33 mouse cellular contexts compared by ENCODE assay signal in the genomic region with DNA sequence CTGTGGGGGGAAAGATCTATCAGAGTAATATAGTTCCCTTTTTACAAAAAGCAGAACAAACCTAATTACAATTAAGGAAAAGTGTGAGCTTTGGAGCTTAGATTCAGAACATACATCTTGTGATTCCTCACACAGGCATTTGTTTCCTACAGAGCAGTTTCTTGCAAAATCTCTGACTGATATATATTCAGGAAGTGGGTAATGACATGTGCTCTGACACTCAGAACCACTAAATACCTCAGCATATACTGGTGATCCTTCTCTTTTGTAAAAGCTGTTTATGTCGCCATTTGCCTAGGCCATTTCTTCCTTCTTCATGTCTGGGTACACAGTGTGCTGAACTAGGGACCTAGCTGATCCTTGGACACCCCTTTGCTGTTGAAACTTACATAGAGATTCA. TPM values are rescaled to one million over a fixed set of nuclear protein-coding genes. Genes with fewer than 3 reads are reported as not detected.
A peak's percentile ranks its signal among the peaks of the same experiment; 100 is the strongest.
DNase-seq lines count a peak whose midpoint lies in the region; ATAC-seq and TF ChIP-seq lines count a peak whose summit lies in the region.
"Had no signal": no experiment of that assay in that cellular context is flagged by ENCODE, and none has a peak within 500 bp of the region (broad histone marks: within the 10 kb centered on the region; RNA-seq: fewer than 3 reads in every experiment).

No protein-coding gene starts in this region.

- no peak overlapping the region for H3K4me3 ChIP-seq in liver, postnatal 0 days (ENCODE audit: low read depth, low read length)
- no peak overlapping the region for H3K4me3 ChIP-seq in liver, embryonic 12.5 days
- H3K4me3 ChIP-seq in bone marrow macrophage, adult 2 months (ENCODE audit: insufficient read depth, low read length) = no peak overlapping the region
- H3K4me3 ChIP-seq in forebrain, embryonic 13.5 days = no peak overlapping the region
- H3K4me3 ChIP-seq: heart, adult 2 months; heart, embryonic 13.5 days; hindbrain, embryonic 13.5 days; limb, embryonic 12.5 days; neural tube, embryonic 12.5 days had no signal

- no peak for TF ChIP-seq POLR2A in bone marrow macrophage, adult 2 months (IDR thresholded peaks at IDR 0.05; ENCODE audit: borderline replicate concordance, low read depth, low read length)

- H3K4me2 ChIP-seq in liver, postnatal 0 days (ENCODE audit: low read depth, low read length) = no peak overlapping the region
- H3K4me2 ChIP-seq in liver, embryonic 12.5 days = no peak overlapping the region
- no peak overlapping the region for H3K4me2 ChIP-seq in forebrain, embryonic 13.5 days
- H3K4me2 ChIP-seq: heart, embryonic 13.5 days; hindbrain, embryonic 13.5 days; limb, embryonic 12.5 days; liver, embryonic 11.5 days; neural tube, embryonic 12.5 days had no signal

- H3K9ac ChIP-seq in liver, postnatal 0 days (replicated peaks) = no peak overlapping the region
- H3K9ac ChIP-seq in liver, embryonic 12.5 days = no peak overlapping the region
- no peak overlapping the region for H3K9ac ChIP-seq in forebrain, embryonic 13.5 days
- H3K9ac ChIP-seq: heart, embryonic 13.5 days; hindbrain, embryonic 13.5 days; limb, embryonic 12.5 days; neural tube, embryonic 12.5 days had no signal

- no peak for DNase-seq in liver, postnatal 0 days
- peak; percentile 78 for DNase-seq in 416B (ENCODE audit: low read depth)
- no peak for DNase-seq in layer of hippocampus, adult 8-10 months (ENCODE audit: low spot score in 2 of 2)
- DNase-seq in cerebellum, adult 11 months = no peak
- DNase-seq: adrenal gland, postnatal 14 days; B cell, adult 2 months; cerebellum, adult 18-20 months; cerebellum, postnatal 36 days; gastrocnemius, postnatal 14 days; heart, adult 2 months; heart, postnatal 14 days; kidney, adult 18-20 months; lung, adult 2 months; midbrain, embryonic 14.5 days; right cerebral cortex, postnatal 25 days; spleen, adult 18-20 months; thymus, postnatal 25 days had no signal

- no peaks in the 10 kb centered on the region for H3K4me1 ChIP-seq in liver, postnatal 0 days (ENCODE audit: insufficient read depth)
- H3K4me1 ChIP-seq in liver, embryonic 12.5 days = no peaks in the 10 kb centered on the region
- peaks cover 50% of the 10 kb centered on the region for H3K4me1 ChIP-seq in bone marrow macrophage, adult 2 months (ENCODE audit: control insufficient read depth, insufficient read depth, low read length)
- peaks cover 6% of the 10 kb centered on the region for H3K4me1 ChIP-seq in forebrain, embryonic 13.5 days
- H3K4me1 ChIP-seq: heart, embryonic 13.5 days; hindbrain, embryonic 13.5 days; limb, embryonic 12.5 days; neural tube, embryonic 12.5 days had no signal

- 27% methylated on average over 1 of the region's 1 CpGs for WGBS in liver, postnatal 0 days (ENCODE audit: insufficient replicate concordance)
- WGBS in liver, embryonic 12.5 days (ENCODE audit: insufficient replicate concordance) = 33% methylated on average over 1 of the region's 1 CpGs
- WGBS in forebrain, embryonic 13.5 days = 81% methylated on average over 1 of the region's 1 CpGs

- no peaks in the 10 kb centered on the region for H3K36me3 ChIP-seq in liver, postnatal 0 days (replicated peaks; ENCODE audit: insufficient read depth, low read length)
- H3K36me3 ChIP-seq in liver, embryonic 12.5 days = no peaks in the 10 kb centered on the region
- no peaks in the 10 kb centered on the region for H3K36me3 ChIP-seq in forebrain, embryonic 13.5 days (ENCODE audit: poor library complexity, severe bottlenecking)
- H3K36me3 ChIP-seq: heart, embryonic 13.5 days; hindbrain, embryonic 13.5 days; limb, embryonic 12.5 days; neural tube, embryonic 12.5 days had no signal

- no peaks in the 10 kb centered on the region for H3K27me3 ChIP-seq in liver, postnatal 0 days (ENCODE audit: insufficient read depth, low read length)
- no peaks in the 10 kb centered on the region for H3K27me3 ChIP-seq in liver, embryonic 12.5 days (replicated peaks)
- no peaks in the 10 kb centered on the region for H3K27me3 ChIP-seq in forebrain, embryonic 13.5 days
- H3K27me3 ChIP-seq: heart, embryonic 13.5 days; limb, embryonic 12.5 days; neural tube, embryonic 12.5 days had no signal

- ATAC-seq in liver, postnatal 0 days = peak; percentile 41
- no peak for ATAC-seq in liver, embryonic 12.5 days
- ATAC-seq in megakaryocyte, adult 5-6 weeks (ENCODE audit: poor library complexity, severe bottlenecking) = peak; percentile 77
- ATAC-seq in forebrain, embryonic 13.5 days = no peak
- ATAC-seq: forebrain, embryonic 14.5 days had no signal

- peak; percentile 14; the same call in 1 of the 2 replicates for TF ChIP-seq EP300 in liver, postnatal 0 days (IDR thresholded peaks at IDR 0.05; ENCODE audit: low read depth)

- no peak for TF ChIP-seq CTCF in liver, postnatal 0 days (IDR thresholded peaks at IDR 0.05; ENCODE audit: low read depth)
- TF ChIP-seq CTCF in bone marrow macrophage, adult 2 months (IDR thresholded peaks at IDR 0.05; ENCODE audit: low read depth, low read length) = no peak

- H3K9me3 ChIP-seq in liver, postnatal 0 days (ENCODE audit: low read length) = no peaks in the 10 kb centered on the region
- H3K9me3 ChIP-seq in liver, embryonic 12.5 days (replicated peaks) = no peaks in the 10 kb centered on the region
- H3K9me3 ChIP-seq in forebrain, embryonic 13.5 days (replicated peaks) = no peaks in the 10 kb centered on the region
- H3K9me3 ChIP-seq: heart, embryonic 13.5 days; hindbrain, embryonic 13.5 days; limb, embryonic 12.5 days; neural tube, embryonic 12.5 days had no signal

- no peak overlapping the region for H3K27ac ChIP-seq in liver, postnatal 0 days (ENCODE audit: low read depth)
- no peak overlapping the region for H3K27ac ChIP-seq in liver, embryonic 12.5 days
- peak overlapping the region; percentile 98 for H3K27ac ChIP-seq in bone marrow macrophage, adult 2 months (ENCODE audit: insufficient read depth, low read depth, low read length)
- no peak overlapping the region for H3K27ac ChIP-seq in forebrain, embryonic 13.5 days
- H3K27ac ChIP-seq: heart, adult 2 months; heart, embryonic 13.5 days; hindbrain, embryonic 13.5 days; limb, embryonic 12.5 days; neural tube, embryonic 12.5 days had no signal

RNA-seq across cellular contexts. Expression of a gene that starts 2.8 kb away (rescaled TPM):
- not detected in 2 replicates for polyA plus RNA-seq in liver, postnatal 0 days (2015; fragmentation: Nextera tagmentation; extraction: Ambion mirVana)
- not detected in 2 replicates for polyA plus RNA-seq in liver, embryonic 12.5 days (2016; fragmentation: Nextera tagmentation; extraction: Ambion mirVana)
- polyA plus RNA-seq in bone marrow macrophage, adult 2 months (2012; ENCODE audit: insufficient read depth, insufficient read length, missing spikeins) = not detected in 2 replicates
- total RNA-seq in megakaryocyte, adult 5-6 weeks (2015) = not detected in 2 replicates
- not detected in 2 replicates for total RNA-seq in megakaryocyte, adult 5-6 weeks (2017)
- polyA plus RNA-seq in forebrain, embryonic 13.5 days (2015; fragmentation: Nextera tagmentation; extraction: Ambion mirVana) = not detected in 2 replicates
- total RNA-seq in layer of hippocampus, adult 8-10 months (2022) = not detected
- total RNA-seq: adrenal gland, postnatal 14 days; gastrocnemius, postnatal 14 days; heart, adult 2 months; heart, postnatal 14 days; layer of hippocampus, postnatal 25 days; left cerebral cortex, postnatal 14 days; megakaryocyte-erythroid progenitor cell, adult 5-6 weeks had no signal
- polyA plus RNA-seq: embryonic facial prominence, embryonic 14.5 days; forebrain, embryonic 14.5 days; heart, embryonic 13.5 days; hindbrain, embryonic 13.5 days; kidney, embryonic 16.5 days; large intestine, adult 2 months; limb, embryonic 12.5 days; liver, embryonic 11.5 days; lung, adult 2 months; midbrain, embryonic 14.5 days; neural tube, embryonic 12.5 days had no signal

Comparison
In these comparisons a context has a peak if more than half of its experiments do, and no peak if none do; other contexts are left out.
1. ATAC-seq: peak in liver, postnatal 0 days (single experiment) and megakaryocyte, adult 5-6 weeks (single experiment); none in liver, embryonic 12.5 days (single experiment) and forebrain, embryonic 13.5 days (single experiment).